Mouse (Mus musculus) bone marrow, adult 2 months (tissue): ENCODE measurements around the gene 4930444G20Rik.

Source experiments
- CTCF ChIP-seq: fragments of 200-500 bp; IDR thresholded peaks from 2 replicates; pipeline ENCODE4 v1.5.1; 2011; ENCODE audit warnings: low read length, control low read depth; ENCODE audit not compliant: control insufficient read depth, insufficient read depth
- POLR2A ChIP-seq: fragments of 200-500 bp; IDR thresholded peaks from 2 replicates; pipeline ENCODE4 v1.6.1; 2011; ENCODE audit warnings: low read depth, mild to moderate bottlenecking, control low read depth, low read length, borderline replicate concordance; ENCODE audit not compliant: control insufficient read depth

- TF ChIP-seq CTCF = no peak
- no peak for TF ChIP-seq POLR2A
These were observed 8.5 kb downstream of the 4930444G20Rik start for GRCm38 (mm10) chr10:22059415-22059814.
